20 mouse cellular contexts compared by ENCODE assay signal in the genomic region with DNA sequence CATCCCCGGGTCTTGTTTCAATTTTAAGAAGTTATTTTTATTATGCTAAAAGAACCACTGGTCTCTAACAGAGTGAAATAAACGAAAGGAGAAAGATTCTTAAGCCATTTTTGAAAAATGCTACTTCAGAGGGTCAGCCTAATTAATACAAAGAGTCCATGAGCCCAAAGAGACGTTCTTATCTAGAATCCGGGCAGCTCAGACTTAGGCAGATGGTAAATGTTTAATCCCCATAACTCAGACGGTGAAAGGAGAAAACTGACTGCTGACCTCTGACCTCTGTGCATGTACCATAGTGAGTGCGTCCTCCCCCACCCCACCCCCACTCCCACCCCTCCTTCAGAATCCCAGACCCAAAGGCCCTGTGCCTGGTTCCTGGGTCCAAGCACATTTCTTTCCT.
"Had no signal": no experiment of that assay in that cellular context is flagged by ENCODE, and none has a peak within 500 bp of the region (broad histone marks: within the 10 kb centered on the region; RNA-seq: fewer than 3 reads in every experiment).

No protein-coding gene starts in this region.

- H3K27me3 ChIP-seq: kidney, embryonic 15.5 days; limb, embryonic 13.5 days; megakaryocyte, embryonic 14.5 days; midbrain, embryonic 13.5 days; neural tube, embryonic 13.5 days; stomach, embryonic 15.5 days had no signal

- H3K9ac ChIP-seq: kidney, embryonic 15.5 days; limb, embryonic 13.5 days; midbrain, embryonic 13.5 days; neural tube, embryonic 13.5 days; stomach, embryonic 15.5 days had no signal

- H3K4me3 ChIP-seq: kidney, embryonic 15.5 days; limb, embryonic 13.5 days; megakaryocyte, embryonic 14.5 days; midbrain, embryonic 10.5 days; midbrain, embryonic 13.5 days; myocyte; neural tube, embryonic 13.5 days; stomach, embryonic 15.5 days had no signal

- DNase-seq: kidney, adult 11 months; kidney, adult 8-10 months; kidney, postnatal 10 days; kidney, postnatal 36 days; left cerebral cortex, postnatal 4 days; lung, adult 2 months; retina, postnatal 1 day; right cerebral cortex, postnatal 25 days; spleen, adult 18-20 months; thymus, postnatal 25 days had no signal

- H3K9me3 ChIP-seq: kidney, embryonic 15.5 days; limb, embryonic 13.5 days; midbrain, embryonic 10.5 days; midbrain, embryonic 13.5 days; neural tube, embryonic 13.5 days; stomach, embryonic 15.5 days had no signal

- H3K4me1 ChIP-seq: megakaryocyte, embryonic 14.5 days; midbrain, embryonic 13.5 days; stomach, embryonic 15.5 days had no signal

- H3K36me3 ChIP-seq: kidney, embryonic 15.5 days; limb, embryonic 13.5 days; midbrain, embryonic 10.5 days; midbrain, embryonic 13.5 days; neural tube, embryonic 13.5 days; stomach, embryonic 15.5 days had no signal

- ATAC-seq: lung, postnatal 0 days; midbrain, embryonic 13.5 days; midbrain, embryonic 16.5 days had no signal

- H3K4me2 ChIP-seq: kidney, embryonic 15.5 days; limb, embryonic 13.5 days; midbrain, embryonic 13.5 days; neural tube, embryonic 13.5 days; stomach, embryonic 15.5 days had no signal

- H3K27ac ChIP-seq: kidney, embryonic 15.5 days; limb, embryonic 13.5 days; midbrain, embryonic 10.5 days; midbrain, embryonic 13.5 days; neural tube, embryonic 13.5 days; stomach, embryonic 15.5 days had no signal
